Mouse (Mus musculus) gastrocnemius, adult 2 months (tissue): ENCODE measurements around the gene Rsph14. TPM values are rescaled to one million over a fixed set of nuclear protein-coding genes. Genes with fewer than 3 reads are reported as not detected.
"Not testable (repeated sequence)": the region's sequence is repeated elsewhere in the genome, so short reads cannot be mapped to it uniquely, and the experiment has no call there.

Experiments
- DNase-seq: peaks from one replicate; pipeline ENCODE4 v3.0.0; 2022
- H3K27ac ChIP-seq: fragments of 200-600 bp; 2 replicates; pipeline ENCODE4 v1.8.1; 2022; ENCODE audit warnings: mild to moderate bottlenecking
- H3K4me3 ChIP-seq: fragments of 200-600 bp; 2 replicates; pipeline ENCODE4 v1.8.1; 2022; ENCODE audit warnings: mild to moderate bottlenecking, moderate library complexity
- CTCF ChIP-seq: fragments of 200-600 bp; IDR thresholded peaks from 2 replicates; pipeline ENCODE4 v1.8.1; 2022; ENCODE audit warnings: antibody characterized with exemption, mild to moderate bottlenecking, moderate library complexity
- intact Hi-C: fragments of 180-260 bp; cut with DNase I; formaldehyde crosslinking; loops from one replicate; pipeline ENCODE4 v1.15.1; 2025
- total RNA-seq, 2 experiments: library from RNA; stranded (reverse); gene quantifications; 2 replicates each; pipeline ENCODE4 v1.2.3; 2021

The Rsph14 gene
- total RNA-seq, 2 experiments from 2014 or later, result not detected

GRCm38 (mm10) chr10:75048711-75049110 lies 16.3 kb upstream of the Rsph14 start:
- TF ChIP-seq CTCF, result no peak
- intact Hi-C loops, result no loop called here
- no peak for DNase-seq

DNA sequence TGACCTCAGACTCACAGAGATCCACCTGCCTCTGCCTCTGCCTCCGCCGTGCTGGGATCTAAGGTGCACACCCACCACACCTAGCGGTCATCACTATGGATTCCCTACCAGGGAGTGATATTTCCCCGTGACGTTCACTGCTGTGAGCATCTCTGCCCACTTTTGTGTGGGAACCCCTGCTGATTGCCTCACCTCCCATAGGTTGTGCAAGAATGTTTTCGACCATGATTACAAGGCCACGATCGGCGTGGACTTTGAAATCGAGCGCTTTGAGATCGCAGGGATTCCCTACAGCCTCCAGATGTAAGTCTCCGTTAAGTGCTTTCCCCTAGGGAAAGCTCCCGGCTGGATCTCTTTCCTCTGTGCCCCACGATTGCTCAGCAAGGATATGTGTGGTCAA lies 13.4 kb upstream of the Rsph14 start:
- no peak overlapping the region for H3K4me3 ChIP-seq
- intact Hi-C loops, result no loop called here
- DNase-seq, result no peak
- H3K27ac ChIP-seq, result no peak overlapping the region
- TF ChIP-seq CTCF, result no peak

More at GRCm38 (mm10) chr10:75048711-75049110, 16.3 kb upstream of the Rsph14 start:
- H3K4me3 ChIP-seq, result no peak overlapping the region
- H3K27ac ChIP-seq, result no peak overlapping the region

DNA sequence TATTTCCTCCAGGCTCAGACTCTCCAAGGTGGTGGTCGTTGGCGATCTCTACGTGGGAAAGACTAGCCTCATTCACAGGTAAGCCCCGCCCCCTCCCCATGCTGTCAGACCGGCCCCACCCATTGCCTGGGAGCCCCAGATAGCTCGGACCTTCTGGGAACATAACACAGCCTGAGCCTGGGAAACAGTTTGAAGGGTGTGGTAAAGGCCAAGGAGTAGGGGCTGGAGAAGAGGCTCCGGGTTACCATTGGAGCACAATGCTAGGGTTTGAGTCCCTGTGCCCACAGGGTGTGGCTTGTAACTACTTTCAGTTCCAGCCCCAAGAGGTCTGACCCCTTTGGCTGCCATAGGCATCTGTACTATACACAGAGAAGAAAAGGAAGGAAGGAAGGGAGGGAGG lies 12.1 kb upstream of the Rsph14 start:
- Histone ChIP-seq H3K4me3 (no peak overlapping the region), H3K27ac (no peak overlapping the region)
- no peak for DNase-seq
- TF ChIP-seq CTCF, result no peak
- intact Hi-C loops, result no loop called here

GRCm38 (mm10) chr10:75042060-75042459 lies 9.7 kb upstream of the Rsph14 start:
- intact Hi-C loops, H3K27ac ChIP-seq, DNase-seq, H3K4me3 ChIP-seq: not testable (repeated sequence)

GRCm38 (mm10) chr10:75036883-75037379 lies 4.5 kb upstream of the Rsph14 start, which contains the start of gene Rab36:
Rab36 (plus strand) TSS chr10:75037058.
- peak within 1 kb of the TSS; percentile 67 for H3K4me3 ChIP-seq
- intact Hi-C loops, result no loop called here
- H3K27ac ChIP-seq, result peak within 1 kb of the TSS; percentile 62
- DNase-seq, result peak; percentile 92
- no peak for TF ChIP-seq CTCF

- intact Hi-C loops, result no loop called here
- no peak for DNase-seq
- TF ChIP-seq CTCF, result no peak
- Histone ChIP-seq H3K27ac (no peak overlapping the region), H3K4me3 (no peak overlapping the region)
Measured at GRCm38 (mm10) chr10:75031345-75032114, 856 bp downstream of the Rsph14 start.

- TF ChIP-seq CTCF, result no peak
- intact Hi-C loops, result no loop called here
- no peak overlapping the region for H3K4me3 ChIP-seq
- no peak overlapping the region for H3K27ac ChIP-seq
- DNase-seq, result no peak
Measured at GRCm38 (mm10) chr10:75030234-75030633, 2.2 kb downstream of the Rsph14 start.

- DNase-seq, result no peak
- H3K4me3 ChIP-seq, result no peak overlapping the region
- intact Hi-C loops, result no loop called here
- no peak for TF ChIP-seq CTCF
- H3K27ac ChIP-seq, result no peak overlapping the region
Measured at GRCm38 (mm10) chr10:75029677-75030076, 2.7 kb downstream of the Rsph14 start.

DNA sequence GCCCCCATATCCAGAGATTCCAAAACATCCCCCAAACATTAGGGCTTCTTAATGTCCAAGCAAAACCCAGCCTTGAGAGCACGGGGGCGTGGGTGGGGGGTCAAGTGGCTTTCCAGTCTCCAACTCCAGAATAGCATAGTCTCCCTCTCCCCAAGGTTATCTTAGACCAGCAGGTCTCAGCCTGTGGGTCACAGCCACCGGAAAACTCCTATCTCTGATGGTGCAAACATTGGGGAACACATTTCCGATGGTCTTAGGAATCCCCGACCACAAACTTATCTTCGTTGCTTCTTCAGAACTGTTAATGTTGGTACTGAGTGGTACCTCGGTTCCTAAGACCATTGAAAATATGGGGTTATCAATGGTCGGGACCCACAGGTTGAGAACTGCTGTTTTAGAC lies 3.6 kb downstream of the Rsph14 start:
- no peak overlapping the region for H3K4me3 ChIP-seq
- no peak for DNase-seq
- intact Hi-C loops, result no loop called here
- no peak overlapping the region for H3K27ac ChIP-seq
- no peak for TF ChIP-seq CTCF

GRCm38 (mm10) chr10:75026491-75026890 lies 5.9 kb downstream of the Rsph14 start:
- Histone ChIP-seq H3K4me3 (no peak overlapping the region), H3K27ac (no peak overlapping the region)
- no peak for TF ChIP-seq CTCF
- no peak for DNase-seq
- intact Hi-C loops, result no loop called here

- DNase-seq, result peak; percentile 71
- intact Hi-C loops, result loop anchor here (2.0 kb wide), 1 partner anchor 84 kb away; no protein-coding TSS in a partner anchor
- peak; percentile 91 for TF ChIP-seq CTCF
- Histone ChIP-seq H3K27ac (no peak overlapping the region), H3K4me3 (no peak overlapping the region)
Measured at GRCm38 (mm10) chr10:75021138-75021537, 11.2 kb downstream of the Rsph14 start.

- no peak overlapping the region for H3K27ac ChIP-seq
- DNase-seq, result no peak
- no peak for TF ChIP-seq CTCF
- intact Hi-C loops, result loop anchor here (2.0 kb wide), 1 partner anchor 83 kb away; no protein-coding TSS in a partner anchor
- no peak overlapping the region for H3K4me3 ChIP-seq
Measured at GRCm38 (mm10) chr10:75020271-75020670, 12.1 kb downstream of the Rsph14 start.

DNA sequence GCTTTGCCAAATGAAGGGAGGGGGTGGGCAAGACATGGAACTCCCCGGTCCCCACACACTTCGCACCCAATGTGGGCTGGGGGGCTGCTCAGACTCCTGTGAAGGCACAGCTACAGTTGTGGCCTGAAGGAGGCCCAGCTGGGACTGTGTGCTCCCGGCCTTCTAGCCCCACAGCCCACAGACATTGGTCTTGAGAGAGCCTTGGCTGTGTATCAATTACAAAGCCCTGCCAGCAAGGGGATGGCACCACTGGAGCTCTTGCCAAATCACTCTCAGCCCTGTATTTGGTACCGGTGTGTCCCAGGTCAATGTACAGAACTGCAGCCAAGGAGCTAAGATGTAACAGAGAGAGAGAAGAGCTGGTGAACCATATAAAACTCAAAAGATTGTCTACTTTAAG lies 15.9 kb downstream of the Rsph14 start:
- no peak overlapping the region for H3K4me3 ChIP-seq
- DNase-seq, result no peak
- no peak for TF ChIP-seq CTCF
- intact Hi-C loops, result no loop called here
- no peak overlapping the region for H3K27ac ChIP-seq

- H3K4me3 ChIP-seq, result no peak overlapping the region
- intact Hi-C loops, result no loop called here
- no peak for TF ChIP-seq CTCF
- H3K27ac ChIP-seq, result no peak overlapping the region
- no peak for DNase-seq
Measured at GRCm38 (mm10) chr10:75015465-75015864, 16.9 kb downstream of the Rsph14 start.
